Comparison of ENCODE assay signal across 9 mouse cellular contexts in genomic region chr5:102419089-102419488, GRCm38 (mm10).
A peak's percentile ranks its signal among the peaks of the same experiment; 100 is the strongest.
DNase-seq lines count a peak whose midpoint lies in the region; ATAC-seq and TF ChIP-seq lines count a peak whose summit lies in the region.
"Had no signal": no experiment of that assay in that cellular context is flagged by ENCODE, and none has a peak within 500 bp of the region (broad histone marks: within the 10 kb centered on the region; RNA-seq: fewer than 3 reads in every experiment).

No protein-coding gene starts in this region.

- intact Hi-C loops in left cerebral cortex, adult 2 months (cut with DNase I) = loop anchor here (5.0 kb wide), 1 partner anchor 273 kb away; no protein-coding TSS in a partner anchor
- intact Hi-C loops in left cerebral cortex, postnatal 10 days (cut with DNase I) = no loop called here

- no peaks in the 10 kb centered on the region for H3K4me1 ChIP-seq in embryonic facial prominence, embryonic 14.5 days (ENCODE audit: control insufficient read depth, insufficient read depth, low read length)

- H3K4me2 ChIP-seq in embryonic facial prominence, embryonic 14.5 days (ENCODE audit: low read depth, low read length) = no peak overlapping the region

- no peak overlapping the region for H3K4me3 ChIP-seq in left cerebral cortex, adult 2 months
- H3K4me3 ChIP-seq in embryonic facial prominence, embryonic 14.5 days (ENCODE audit: low read depth, low read length) = no peak overlapping the region

- no peak overlapping the region for H3K27ac ChIP-seq in left cerebral cortex, adult 2 months
- no peak overlapping the region for H3K27ac ChIP-seq in embryonic facial prominence, embryonic 14.5 days (replicated peaks; ENCODE audit: low read depth, low read length)
- H3K27ac ChIP-seq: macrophage had no signal

- no peak for DNase-seq in left cerebral cortex, adult 2 months (ENCODE audit: extremely low spot score in 1 of 2, low spot score in 2 of 2)
- DNase-seq in left cerebral cortex, postnatal 10 days (ENCODE audit: extremely low spot score in 1 of 2, low spot score in 2 of 2) = no peak
- peak; percentile 58 for DNase-seq in ZHBTc4 (ENCODE audit: low read depth, low spot score)
- peak; percentile 47 for DNase-seq in embryonic facial prominence, embryonic 14.5 days (ENCODE audit: low spot score)
- DNase-seq in urinary bladder, postnatal 25 days (ENCODE audit: low spot score) = no peak
- no peak for DNase-seq in right cerebral cortex, postnatal 36 days (ENCODE audit: low spot score in 2 of 2)
- DNase-seq in layer of hippocampus, adult 11-12 months (ENCODE audit: low spot score) = no peak

- no peak for ATAC-seq in embryonic facial prominence, embryonic 14.5 days (ENCODE audit: low read depth)
- ATAC-seq in monocyte, adult 5-6 weeks (replicated peaks; ENCODE audit: insufficient number of reproducible peaks, low FRiP score, low TSS enrichment, poor library complexity, severe bottlenecking) = 0 out of 2 replicates have a peak, but pooled peaks have one; percentile 47

- peak; percentile 57 for TF ChIP-seq CTCF in left cerebral cortex, adult 2 months (IDR thresholded peaks at IDR 0.05)

- H3K9ac ChIP-seq in embryonic facial prominence, embryonic 14.5 days (ENCODE audit: low read depth, low read length) = no peak overlapping the region

- H3K36me3 ChIP-seq in embryonic facial prominence, embryonic 14.5 days (ENCODE audit: control insufficient read depth, insufficient read depth, low read length) = no peaks in the 10 kb centered on the region

- WGBS in embryonic facial prominence, embryonic 14.5 days = 29% methylated on average over 1 of the region's 1 CpGs

- H3K9me3 ChIP-seq in embryonic facial prominence, embryonic 14.5 days (ENCODE audit: control insufficient read depth, low read length) = peaks cover 4% of the 10 kb centered on the region; the same call in 1 of the 2 replicates

- H3K27me3 ChIP-seq in embryonic facial prominence, embryonic 14.5 days (replicated peaks; ENCODE audit: control insufficient read depth, insufficient read depth, low read length) = no peaks in the 10 kb centered on the region

Comparison
In these comparisons a context has a peak if more than half of its experiments do, and no peak if none do; other contexts are left out.
1. DNase-seq: peak in ZHBTc4 (single experiment) and embryonic facial prominence, embryonic 14.5 days (single experiment); none in left cerebral cortex, adult 2 months (0 of 2), left cerebral cortex, postnatal 10 days (0 of 2), urinary bladder, postnatal 25 days (single experiment), right cerebral cortex, postnatal 36 days (0 of 2) and layer of hippocampus, adult 11-12 months (single experiment).